Mouse (Mus musculus) megakaryocyte, embryonic 14.5 days (primary cell): ENCODE data around the gene Ffar1.

ENCODE experiments used
- FLI1 ChIP-seq: IDR thresholded peaks from 2 replicates; pipeline ENCODE4 v1.6.1; 2012; ENCODE audit warnings: low read length, inconsistent platforms, mixed read lengths
- GATA1 ChIP-seq: IDR thresholded peaks from 3 replicates; pipeline ENCODE4 v1.6.1; 2012; ENCODE audit warnings: mixed read lengths, low read length, inconsistent platforms, borderline replicate concordance

DNA sequence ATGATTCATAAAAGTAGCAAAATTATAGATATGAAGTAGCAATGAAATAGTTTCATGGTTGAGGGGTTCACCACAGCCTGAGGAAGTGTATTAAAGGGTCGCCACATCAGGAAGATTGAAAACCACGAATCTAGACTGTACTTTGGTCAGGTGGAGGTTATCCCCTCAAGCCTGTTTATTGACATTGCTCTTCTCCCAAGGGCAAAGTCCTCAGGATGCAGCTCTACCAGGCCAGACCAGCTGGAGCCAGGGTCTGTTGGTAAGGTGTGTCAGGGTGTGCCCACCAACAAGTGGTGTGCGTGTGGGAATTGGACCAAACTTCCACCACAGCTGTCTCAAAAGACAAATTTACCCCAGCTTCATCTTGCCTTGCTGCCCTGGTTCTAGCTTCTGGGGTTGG lies 33.9 kb upstream of the Ffar1 start:
- TF ChIP-seq GATA1: no peak
- no peak for TF ChIP-seq FLI1
